ENCODE assay signal across 9 mouse cellular contexts in genomic region chr1:195232658-195233057, GRCm38 (mm10). TPM values are rescaled to one million over a fixed set of nuclear protein-coding genes. Genes with fewer than 3 reads are reported as not detected.
DNase-seq lines count a peak whose midpoint lies in the region; ATAC-seq and TF ChIP-seq lines count a peak whose summit lies in the region.
"Had no signal": no experiment of that assay in that cellular context is flagged by ENCODE, and none has a peak within 500 bp of the region (broad histone marks: within the 10 kb centered on the region; RNA-seq: fewer than 3 reads in every experiment).

No protein-coding gene starts in this region.

- no peak for TF ChIP-seq POLR2A in cerebellum, adult 2 months (IDR thresholded peaks at IDR 0.05; ENCODE audit: borderline replicate concordance, insufficient read depth, low read length)
- TF ChIP-seq POLR2A in limb, embryonic 14.5 days (IDR thresholded peaks at IDR 0.05; ENCODE audit: borderline replicate concordance, extremely low read depth, insufficient read depth, insufficient read length), result no peak

- DNase-seq in 416B (ENCODE audit: low read depth) (peak; percentile 89), ES-E14 (ENCODE audit: low read depth, low spot score) (peak; percentile 48)
- DNase-seq in cerebellum, adult 2 months, result peak; percentile 16 to 27
- DNase-seq in forebrain, postnatal 0 days, result peak; percentile 59
- peak; percentile 55 for DNase-seq in kidney, adult 18-20 months
- DNase-seq in limb, embryonic 14.5 days (ENCODE audit: low spot score), result peak; percentile 40
- peak; percentile 74 for DNase-seq in midbrain, postnatal 0 days (ENCODE audit: low spot score)
- DNase-seq in thymus, postnatal 0 days (ENCODE audit: low spot score), result peak; percentile 66

- no peak overlapping the region for H3K4me2 ChIP-seq in forebrain, postnatal 0 days (ENCODE audit: low read depth)
- no peak overlapping the region for H3K4me2 ChIP-seq in limb, embryonic 14.5 days (replicated peaks; ENCODE audit: low read depth, low read length, severe bottlenecking)
- no peak overlapping the region for H3K4me2 ChIP-seq in midbrain, postnatal 0 days (ENCODE audit: low read depth, low read length, poor library complexity, severe bottlenecking)

- H3K27ac ChIP-seq in ES-E14 (ENCODE audit: insufficient read depth, low read depth, low read length, poor library complexity, severe bottlenecking), result no peak overlapping the region
- H3K27ac ChIP-seq in cerebellum, adult 2 months (ENCODE audit: insufficient read depth, low read length), result no peak overlapping the region
- no peak overlapping the region for H3K27ac ChIP-seq in forebrain, postnatal 0 days (ENCODE audit: low read depth, low read length)
- H3K27ac ChIP-seq in limb, embryonic 14.5 days (replicated peaks; ENCODE audit: low read depth, low read length), result no peak overlapping the region
- no peak overlapping the region for H3K27ac ChIP-seq in midbrain, postnatal 0 days (ENCODE audit: low read depth, low read length)

- peak; percentile 44; the same call in 1 of the 2 replicates for TF ChIP-seq CTCF in cerebellum, adult 2 months (IDR thresholded peaks at IDR 0.05; ENCODE audit: borderline replicate concordance, insufficient read depth, low read depth, low read length)
- peak; percentile 73 for TF ChIP-seq CTCF in forebrain, postnatal 0 days (IDR thresholded peaks at IDR 0.05; ENCODE audit: low read depth)
- peak; percentile 81 for TF ChIP-seq CTCF in midbrain, postnatal 0 days (IDR thresholded peaks at IDR 0.05)

- ATAC-seq in forebrain, postnatal 0 days, result peak; percentile 48; the same call in 1 of the 2 replicates
- ATAC-seq in limb, embryonic 14.5 days (ENCODE audit: low FRiP score, low read depth), result no peak
- no peak for ATAC-seq in midbrain, postnatal 0 days (ENCODE audit: low FRiP score)

- in situ Hi-C loops in ES-E14 (cut with MboI; ENCODE audit: low sequenced_read_pairs in 2 of 2, unreplicated experiment in 2 of 2), result no loop called here

- no peaks in the 10 kb centered on the region for H3K9me3 ChIP-seq in ES-E14 (ENCODE audit: control insufficient read depth, insufficient read depth, low read depth, low read length)
- H3K9me3 ChIP-seq in forebrain, postnatal 0 days (ENCODE audit: low read length), result no peaks in the 10 kb centered on the region
- H3K9me3 ChIP-seq in limb, embryonic 14.5 days (ENCODE audit: control insufficient read depth, low read length), result no peaks in the 10 kb centered on the region
- no peaks in the 10 kb centered on the region for H3K9me3 ChIP-seq in midbrain, postnatal 0 days (ENCODE audit: low read length)

- no peak overlapping the region for H3K9ac ChIP-seq in ES-E14 (ENCODE audit: insufficient read depth, low read depth, low read length, poor library complexity, severe bottlenecking)
- H3K9ac ChIP-seq in forebrain, postnatal 0 days, result no peak overlapping the region
- no peak overlapping the region for H3K9ac ChIP-seq in limb, embryonic 14.5 days (ENCODE audit: low read depth, low read length, severe bottlenecking)
- H3K9ac ChIP-seq in midbrain, postnatal 0 days (replicated peaks; ENCODE audit: low read length, poor library complexity, severe bottlenecking), result no peak overlapping the region

- H3K4me3 ChIP-seq in ES-E14 (ENCODE audit: insufficient read depth in 1 of 2, low read depth in 1 of 2, low read length in 2 of 2, poor library complexity in 1 of 2, severe bottlenecking in 1 of 2), result no peak overlapping the region
- no peak overlapping the region for H3K4me3 ChIP-seq in cerebellum, adult 2 months (replicated peaks; ENCODE audit: insufficient read depth, low read depth, low read length)
- H3K4me3 ChIP-seq in forebrain, postnatal 0 days (ENCODE audit: low read depth, low read length), result no peak overlapping the region
- H3K4me3 ChIP-seq in limb, embryonic 14.5 days (replicated peaks; ENCODE audit: low read length), result no peak overlapping the region
- H3K4me3 ChIP-seq in midbrain, postnatal 0 days (ENCODE audit: low read depth, low read length), result no peak overlapping the region
- H3K4me3 ChIP-seq: myocyte had no signal

- H3K36me3 ChIP-seq in ES-E14 (ENCODE audit: control insufficient read depth, insufficient read depth, low read length, poor library complexity, severe bottlenecking), result no peaks in the 10 kb centered on the region
- H3K36me3 ChIP-seq in forebrain, postnatal 0 days (ENCODE audit: insufficient read depth), result no peaks in the 10 kb centered on the region
- H3K36me3 ChIP-seq in limb, embryonic 14.5 days (ENCODE audit: control insufficient read depth, insufficient read depth, low read length), result no peaks in the 10 kb centered on the region
- H3K36me3 ChIP-seq in midbrain, postnatal 0 days (ENCODE audit: insufficient read depth, low read length), result no peaks in the 10 kb centered on the region

- H3K27me3 ChIP-seq in cerebellum, adult 2 months (ENCODE audit: control insufficient read depth, insufficient read depth, low read length), result no peaks in the 10 kb centered on the region
- no peaks in the 10 kb centered on the region for H3K27me3 ChIP-seq in forebrain, postnatal 0 days (ENCODE audit: insufficient read depth, low read length)
- no peaks in the 10 kb centered on the region for H3K27me3 ChIP-seq in limb, embryonic 14.5 days (ENCODE audit: control insufficient read depth, insufficient read depth, low read length)
- no peaks in the 10 kb centered on the region for H3K27me3 ChIP-seq in midbrain, postnatal 0 days (ENCODE audit: insufficient read depth, low read length)

- H3K4me1 ChIP-seq in ES-E14 (ENCODE audit: control insufficient read depth in 2 of 2, insufficient read depth in 2 of 2, low read length in 2 of 2, poor library complexity in 1 of 2), result no peaks in the 10 kb centered on the region
- H3K4me1 ChIP-seq in cerebellum, adult 2 months (ENCODE audit: control insufficient read depth, insufficient read depth, low read length), result no peaks in the 10 kb centered on the region
- H3K4me1 ChIP-seq in forebrain, postnatal 0 days (ENCODE audit: insufficient read depth), result no peaks in the 10 kb centered on the region
- H3K4me1 ChIP-seq in limb, embryonic 14.5 days (ENCODE audit: control insufficient read depth, insufficient read depth, low read length), result no peaks in the 10 kb centered on the region
- no peaks in the 10 kb centered on the region for H3K4me1 ChIP-seq in midbrain, postnatal 0 days (ENCODE audit: insufficient read depth, low read length)

TF ChIP-seq in ES-E14, 5 proteins besides CTCF, POLR2A, EP300 and RAD21:
- peak; percentile 19; the same call in 1 of the 2 replicates for TF ChIP-seq ZC3H11A (IDR thresholded peaks at IDR 0.05; ENCODE audit: borderline replicate concordance, low read depth, low read length)
- TF ChIP-seq MAFK (IDR thresholded peaks at IDR 0.05; ENCODE audit: insufficient read depth, low read depth, low read length), result no peak

RNA-seq across cellular contexts. Expression of gene Cr2, which starts 56.1 kb away (rescaled TPM):
- total RNA-seq in ES-E14 (2012; rRNA removed), result 0.31 and 0.37 TPM in 2 replicates
- polyA plus RNA-seq in cerebellum, adult 2 months (2012; rRNA removed), result 0.29 and 0.41 TPM in 2 replicates
- 4.1 and 4.2 TPM in 2 replicates for total RNA-seq in forebrain, postnatal 0 days (2014; rRNA removed)
- 1.0 and 1.5 TPM in 2 replicates for polyA plus RNA-seq in forebrain, postnatal 0 days (2015; fragmentation: Nextera tagmentation; extraction: Ambion mirVana)
- polyA plus RNA-seq in limb, embryonic 14.5 days (2012; rRNA removed), result not detected in 2 replicates
- polyA plus RNA-seq in limb, embryonic 14.5 days (2014; fragmentation: Nextera tagmentation; extraction: Ambion mirVana), result 0.07 and 0.19 TPM in 2 replicates
- 0.22 and 1.7 TPM in 2 replicates for total RNA-seq in midbrain, postnatal 0 days (2014; rRNA removed)
- 0.34 and 0.63 TPM in 2 replicates for polyA plus RNA-seq in midbrain, postnatal 0 days (2015; fragmentation: Nextera tagmentation; extraction: Ambion mirVana)
- polyA plus RNA-seq in thymus, postnatal 0 days (2015; fragmentation: Nextera tagmentation; extraction: Ambion mirVana), result 0.57 and 0.78 TPM in 2 replicates
- polyA plus RNA-seq: myocyte had no signal

Comparison
In these comparisons a context has a peak if more than half of its experiments do, and no peak if none do; other contexts are left out.
1. DNase-seq: peak in every context shown above with its lines; median percentile 89 in 416B; 74 in midbrain, postnatal 0 days; 66 in thymus, postnatal 0 days; 59 in forebrain, postnatal 0 days; 55 in kidney, adult 18-20 months; 48 in ES-E14; 40 in limb, embryonic 14.5 days; 22 in cerebellum, adult 2 months.